Mouse (Mus musculus) midbrain, embryonic 11.5 days (tissue): ENCODE measurements around the gene Ttc7. TPM values are rescaled to one million over a fixed set of nuclear protein-coding genes. Genes with fewer than 3 reads are reported as not detected.

ENCODE experiments used
- ATAC-seq: fragments of 200-750 bp; cut with Nextera tagmentation; 2 replicates; pipeline ENCODE4 v1.8.0; 2017; ENCODE audit warnings: moderate TSS enrichment, moderate library complexity; ENCODE audit not compliant: low FRiP score
- DNase-seq: peaks from one replicate; pipeline ENCODE4 v3.0.0; 2015; ENCODE audit warnings: low spot score; ENCODE audit errors: missing footprints
- H3K27ac ChIP-seq: fragments of 300-500 bp; sonication (generic); 2 replicates; pipeline ENCODE4 v1.5.1; 2014; ENCODE audit warnings: low read depth, low read length
- H3K27me3 ChIP-seq: fragments of 300-500 bp; sonication (generic); 2 replicates; pipeline ENCODE4 v1.6.1; 2014; ENCODE audit warnings: mild to moderate bottlenecking, low read length, moderate library complexity, mixed read lengths; ENCODE audit not compliant: control insufficient read depth, insufficient read depth
- H3K36me3 ChIP-seq: fragments of 300-500 bp; sonication (generic); 2 replicates; pipeline ENCODE4 v1.6.1; 2014; ENCODE audit warnings: mild to moderate bottlenecking, low read length, moderate library complexity, mixed read lengths; ENCODE audit not compliant: control insufficient read depth, insufficient read depth
- H3K4me1 ChIP-seq: fragments of 300-500 bp; sonication (generic); 2 replicates; pipeline ENCODE4 v1.6.1; 2014; ENCODE audit warnings: low read length; ENCODE audit not compliant: control insufficient read depth, insufficient read depth
- H3K4me2 ChIP-seq: fragments of 300-500 bp; sonication (generic); 2 replicates; pipeline ENCODE4 v1.6.1; 2014; ENCODE audit warnings: mild to moderate bottlenecking, moderate library complexity
- H3K4me3 ChIP-seq: fragments of 300-500 bp; sonication (generic); 2 replicates; pipeline ENCODE4 v1.5.1; 2014; ENCODE audit warnings: low read depth, low read length
- H3K9ac ChIP-seq: fragments of 300-500 bp; sonication (generic); 2 replicates; pipeline ENCODE4 v1.6.1; 2014; ENCODE audit warnings: low read length
- H3K9me3 ChIP-seq: fragments of 300-500 bp; sonication (generic); 2 replicates; pipeline ENCODE4 v1.6.1; 2016; ENCODE audit warnings: low read length; ENCODE audit not compliant: control insufficient read depth
- WGBS: fragments of 180-500 bp; shearing (Covaris S2); extraction: QIAGEN DNeasy Blood & Tissue Kit; methylation state at CpG from one replicate; pipeline ENCODE4 v1.1.7; 2014; 5-methylcytosine and 5-hydroxymethylcytosine counted together
- polyA plus RNA-seq: library from polyadenylated mRNA; unstranded; fragments of >200 nt; fragmentation: Nextera tagmentation; extraction: Ambion mirVana; gene quantifications from 2 replicates; pipeline ENCODE4 v1.2.1, GENCODE M21; 2014

Gene Ttc7
- polyA plus RNA-seq, 1 experiment from 2014 or later: 3.0 TPM

DNA sequence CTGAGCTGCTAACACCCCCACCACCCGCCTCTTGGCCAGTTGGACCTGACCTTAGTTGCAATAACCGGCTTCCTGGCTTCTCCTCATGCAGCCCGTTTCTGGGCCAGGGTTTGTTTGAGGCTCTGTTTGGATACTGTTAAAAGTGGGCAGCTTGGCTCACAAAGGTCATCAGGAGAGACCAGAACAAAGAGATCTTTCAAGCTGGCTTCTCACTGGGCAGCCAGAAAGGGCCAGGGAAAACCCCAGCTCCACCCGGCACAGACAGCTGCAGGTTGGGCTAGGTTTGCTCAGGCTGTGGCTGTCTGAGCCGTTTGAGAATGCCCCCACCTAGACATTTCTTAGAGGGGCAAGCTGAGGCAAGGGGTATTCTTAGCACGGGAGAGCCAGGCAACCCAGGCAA is 34.6 kb downstream of the Ttc7 start:
- H3K27ac ChIP-seq: no peak overlapping the region
- H3K9me3 ChIP-seq: no peaks in the 10 kb centered on the region
- DNase-seq (no peak), ATAC-seq (no peak)
- 33% methylated on average over 6 of the region's 6 CpGs for WGBS
- H3K9ac ChIP-seq: 0 out of 2 replicates have a peak overlapping the region, but pooled peaks have one; percentile 20
- H3K4me3 ChIP-seq: no peak overlapping the region
- H3K4me1 ChIP-seq: peaks cover 3% of the 10 kb centered on the region; the same call in 1 of the 2 replicates
- H3K27me3 ChIP-seq: no peaks in the 10 kb centered on the region
- H3K4me2 ChIP-seq: no peak overlapping the region
- no peaks in the 10 kb centered on the region for H3K36me3 ChIP-seq

GRCm38 (mm10) chr17:87317947-87318346 is 35.3 kb downstream of the Ttc7 start:
- ATAC-seq: no peak
- Histone ChIP-seq H3K27ac (no peak overlapping the region), H3K9ac (no peak overlapping the region), H3K36me3 (no peaks in the 10 kb centered on the region), H3K4me2 (no peak overlapping the region), H3K4me1 (no peaks in the 10 kb centered on the region), H3K9me3 (no peaks in the 10 kb centered on the region), H3K27me3 (no peaks in the 10 kb centered on the region), H3K4me3 (no peak overlapping the region)
- DNase-seq: no peak
- 82% methylated on average over 9 of the region's 9 CpGs for WGBS

DNA sequence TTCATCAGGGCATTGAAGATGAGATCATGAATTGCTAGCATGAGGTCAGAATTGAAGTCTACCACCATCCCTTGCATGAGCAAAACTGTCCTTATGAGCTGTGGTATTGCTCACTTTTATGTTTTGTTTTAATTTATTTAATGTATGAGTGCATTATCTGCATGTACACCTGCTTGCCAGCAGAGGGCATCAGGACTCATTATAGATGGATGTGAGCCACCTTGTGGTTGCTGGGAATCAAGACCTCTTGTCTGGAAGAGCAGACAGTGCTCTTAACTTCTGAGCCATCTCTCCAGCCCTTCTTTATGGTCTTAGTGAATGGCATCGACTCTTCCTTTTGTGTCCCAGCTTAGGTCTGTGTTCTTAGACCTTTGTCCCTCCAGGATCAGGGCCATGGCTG is 39.0 kb downstream of the Ttc7 start:
- 90% methylated on average over 1 of the region's 1 CpGs for WGBS
- Histone ChIP-seq H3K9ac (no peak overlapping the region), H3K4me1 (peaks cover 9% of the 10 kb centered on the region), H3K4me3 (no peak overlapping the region), H3K4me2 (no peak overlapping the region), H3K27me3 (no peaks in the 10 kb centered on the region), H3K9me3 (no peaks in the 10 kb centered on the region), H3K27ac (no peak overlapping the region), H3K36me3 (no peaks in the 10 kb centered on the region)
- no peak for DNase-seq
- no peak for ATAC-seq

GRCm38 (mm10) chr17:87323215-87323614 is 40.5 kb downstream of the Ttc7 start:
- 88% methylated on average over 9 of the region's 9 CpGs for WGBS
- no peaks in the 10 kb centered on the region for H3K9me3 ChIP-seq
- ATAC-seq (no peak), DNase-seq (no peak)
- peaks cover 18% of the 10 kb centered on the region for H3K4me1 ChIP-seq
- H3K4me2 ChIP-seq: no peak overlapping the region
- H3K4me3 ChIP-seq: no peak overlapping the region
- H3K27ac ChIP-seq: no peak overlapping the region
- no peaks in the 10 kb centered on the region for H3K27me3 ChIP-seq
- no peak overlapping the region for H3K9ac ChIP-seq
- no peaks in the 10 kb centered on the region for H3K36me3 ChIP-seq

DNA sequence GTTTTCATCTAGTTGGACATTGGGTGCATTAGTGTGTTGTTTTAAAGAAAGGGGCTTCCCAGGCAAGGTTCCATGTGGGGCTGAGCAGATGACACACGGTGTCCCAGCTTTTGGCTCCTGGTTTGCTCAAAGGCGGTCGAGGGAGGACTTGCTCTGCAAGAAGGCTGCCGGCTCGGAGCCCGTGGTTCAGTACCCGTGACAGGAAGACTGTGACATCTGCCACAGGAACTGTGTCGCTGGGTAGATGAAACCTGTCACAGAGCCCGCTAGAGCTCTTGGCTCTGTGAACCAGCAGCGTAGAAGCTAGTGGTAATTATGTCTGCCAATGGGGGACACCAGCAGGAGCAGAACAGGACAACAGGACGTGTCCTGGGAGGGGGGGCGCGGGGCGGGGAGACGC is 42.8 kb downstream of the Ttc7 start:
- Histone ChIP-seq H3K4me1 (peaks cover 22% of the 10 kb centered on the region), H3K9ac (no peak overlapping the region), H3K27me3 (no peaks in the 10 kb centered on the region), H3K4me3 (no peak overlapping the region), H3K4me2 (no peak overlapping the region), H3K9me3 (no peaks in the 10 kb centered on the region), H3K36me3 (no peaks in the 10 kb centered on the region), H3K27ac (no peak overlapping the region)
- no peak for DNase-seq
- WGBS: 81% methylated on average over 15 of the region's 15 CpGs
- ATAC-seq: no peak

DNA sequence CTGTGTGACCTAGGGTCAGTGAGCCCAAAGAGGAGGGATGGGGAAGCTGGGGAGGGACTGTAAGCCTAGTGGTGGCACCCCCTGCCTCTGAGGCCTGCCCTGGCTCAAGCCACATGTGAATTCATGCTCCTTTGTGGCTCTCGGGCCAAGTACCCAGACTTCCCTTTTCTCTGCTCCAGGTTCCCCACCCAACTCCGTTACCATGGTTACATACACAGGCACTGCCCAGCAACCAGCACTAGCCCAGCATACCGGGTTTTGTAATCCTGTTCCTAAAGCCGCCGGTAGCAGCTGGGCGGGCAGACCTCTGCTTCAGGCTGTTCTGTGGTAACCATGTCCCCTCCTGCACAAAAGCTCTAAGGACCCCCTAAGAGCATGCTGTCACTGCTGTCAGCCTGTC is 44.3 kb downstream of the Ttc7 start:
- Histone ChIP-seq H3K27me3 (no peaks in the 10 kb centered on the region), H3K27ac (peak overlapping the region; percentile 30; the same call in 1 of the 2 replicates), H3K36me3 (no peaks in the 10 kb centered on the region), H3K4me2 (no peak overlapping the region; the same call in 1 of the 2 replicates), H3K4me1 (peaks cover 37% of the 10 kb centered on the region), H3K9me3 (no peaks in the 10 kb centered on the region), H3K9ac (no peak overlapping the region), H3K4me3 (no peak overlapping the region)
- 11% methylated on average over 6 of the region's 6 CpGs for WGBS
- peak; percentile 80 for ATAC-seq
- DNase-seq: peak; percentile 93

DNA sequence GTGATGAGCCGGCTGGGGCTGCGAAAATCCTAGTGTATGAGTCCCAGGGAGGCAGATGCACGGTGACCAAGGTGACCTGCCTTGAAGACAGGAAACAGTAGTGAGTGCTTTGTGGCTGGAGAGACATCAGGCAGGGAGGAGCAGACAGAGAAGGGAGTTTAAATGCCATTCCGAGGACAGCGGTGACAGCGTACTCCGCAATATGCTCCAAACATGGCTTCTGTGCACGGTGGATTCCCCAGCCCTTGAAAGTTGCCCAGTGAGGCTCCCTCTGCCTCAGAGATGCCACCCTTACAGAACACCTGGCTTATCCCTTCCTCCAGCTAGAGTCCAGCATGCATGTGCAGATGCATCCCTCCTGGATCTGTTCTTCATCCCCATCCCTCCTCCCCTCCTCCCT is 45.0 kb downstream of the Ttc7 start:
- peak; percentile 85 for DNase-seq
- H3K4me3 ChIP-seq: no peak overlapping the region
- ATAC-seq: no peak
- no peaks in the 10 kb centered on the region for H3K36me3 ChIP-seq
- H3K27ac ChIP-seq: peak overlapping the region; percentile 30; the same call in 1 of the 2 replicates
- H3K9me3 ChIP-seq: no peaks in the 10 kb centered on the region
- H3K9ac ChIP-seq: no peak overlapping the region
- WGBS: 73% methylated on average over 8 of the region's 8 CpGs
- no peaks in the 10 kb centered on the region for H3K27me3 ChIP-seq
- no peak overlapping the region for H3K4me2 ChIP-seq
- H3K4me1 ChIP-seq: peaks cover 42% of the 10 kb centered on the region

- no peaks in the 10 kb centered on the region for H3K9me3 ChIP-seq
- no peaks in the 10 kb centered on the region for H3K36me3 ChIP-seq
- H3K9ac ChIP-seq: no peak overlapping the region
- H3K4me1 ChIP-seq: peaks cover 42% of the 10 kb centered on the region
- ATAC-seq (no peak), DNase-seq (no peak)
- H3K4me2 ChIP-seq: no peak overlapping the region
- 68% methylated on average over 7 of the region's 9 CpGs for WGBS
- no peaks in the 10 kb centered on the region for H3K27me3 ChIP-seq
- no peak overlapping the region for H3K27ac ChIP-seq
- no peak overlapping the region for H3K4me3 ChIP-seq
Measured at GRCm38 (mm10) chr17:87328177-87328768, 45.6 kb downstream of the Ttc7 start.

- WGBS: 88% methylated on average over 18 of the region's 18 CpGs
- ATAC-seq: no peak
- H3K4me1 ChIP-seq: peaks cover 42% of the 10 kb centered on the region
- DNase-seq: no peak
- H3K27ac ChIP-seq: no peak overlapping the region
- no peaks in the 10 kb centered on the region for H3K27me3 ChIP-seq
- H3K36me3 ChIP-seq: no peaks in the 10 kb centered on the region
- H3K4me2 ChIP-seq: no peak overlapping the region
- no peak overlapping the region for H3K9ac ChIP-seq
- H3K9me3 ChIP-seq: no peaks in the 10 kb centered on the region
- no peak overlapping the region for H3K4me3 ChIP-seq
Measured at GRCm38 (mm10) chr17:87329144-87329700, 46.5 kb downstream of the Ttc7 start.
